Mouse (Mus musculus) erythroblast, adult 5-6 weeks (primary cell): ENCODE measurements around the gene Pon2. TPM values are rescaled to one million over a fixed set of nuclear protein-coding genes. Genes with fewer than 3 reads are reported as not detected.
"Not testable (repeated sequence)": the region's sequence is repeated elsewhere in the genome, so short reads cannot be mapped to it uniquely, and the experiment has no call there.

ENCODE experiments used
- ATAC-seq: replicated peaks from 2 replicates; pipeline ENCODE4 v1.8.0; 2016; ENCODE audit warnings: moderate number of reproducible peaks, mild to moderate bottlenecking, moderate TSS enrichment, inconsistent platforms; ENCODE audit not compliant: poor library complexity, low FRiP score, severe bottlenecking
- total RNA-seq, 2 experiments: library from RNA; stranded (forward) in 1 of 2; stranded (reverse) in 1 of 2; fragments of 150-400 nt in 1 of 2; fragments of 200-764, 138-1000 nt in 1 of 2; gene quantifications; 2 replicates each; pipeline versions ENCODE4 v1.2.3 to v1.2.4; 2015 to 2017; ENCODE audit warnings: low replicate concordance in 2 of 2

The Pon2 gene
- total RNA-seq (2015; ENCODE audit: low replicate concordance) = 57.6 and 68.1 TPM in 2 replicates
- total RNA-seq (2017; ENCODE audit: low replicate concordance) = 43.8 and 45.8 TPM in 2 replicates

DNA sequence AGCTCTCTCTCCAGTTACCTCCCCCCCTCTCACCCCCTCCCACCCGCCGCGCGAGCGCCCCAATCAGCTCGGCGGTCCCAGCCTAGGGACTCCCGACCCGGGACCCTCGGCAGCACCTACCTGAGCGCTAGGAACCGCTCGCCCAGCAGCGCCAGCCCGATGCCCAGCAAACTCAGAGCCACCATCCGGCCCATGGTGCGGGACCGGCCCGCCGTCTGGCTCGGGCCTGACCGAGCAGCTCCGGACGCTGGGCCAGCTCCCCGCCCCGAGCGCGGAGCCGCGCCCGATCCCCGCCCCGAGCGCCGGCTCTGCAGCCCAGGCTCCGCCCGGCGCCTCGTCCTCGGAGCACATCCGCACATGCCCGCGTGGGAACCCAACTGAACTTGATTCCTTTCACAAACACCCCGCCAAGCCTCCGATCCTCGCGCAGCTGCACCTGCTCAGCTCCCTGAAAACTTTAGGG is at the start of gene Pon2:
TSS of gene Pon2 (minus strand) at position 364 of the 463 bp plus-strand sequence.
- peak; percentile 85 for ATAC-seq

DNA sequence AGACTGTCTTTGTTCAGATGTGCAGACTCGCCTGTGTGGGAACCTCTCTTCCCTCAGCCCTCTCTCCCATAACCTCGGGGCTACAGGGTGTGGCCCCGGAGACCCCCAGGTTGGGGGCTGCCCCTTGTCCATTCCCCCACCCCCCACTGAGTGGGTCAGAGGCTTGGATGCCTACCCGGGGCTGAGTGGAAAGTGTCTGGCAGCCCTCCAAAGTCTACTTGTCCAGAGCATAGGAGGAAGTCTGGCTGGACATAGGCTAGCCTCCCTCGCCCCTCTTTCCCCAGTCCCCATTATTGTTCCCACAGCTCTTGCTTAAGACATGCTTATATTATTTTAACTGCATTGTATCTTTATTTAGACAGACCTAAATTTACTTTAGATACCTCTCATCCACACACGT is 46.0 kb upstream of the Pon2 start:
- ATAC-seq = no peak

DNA sequence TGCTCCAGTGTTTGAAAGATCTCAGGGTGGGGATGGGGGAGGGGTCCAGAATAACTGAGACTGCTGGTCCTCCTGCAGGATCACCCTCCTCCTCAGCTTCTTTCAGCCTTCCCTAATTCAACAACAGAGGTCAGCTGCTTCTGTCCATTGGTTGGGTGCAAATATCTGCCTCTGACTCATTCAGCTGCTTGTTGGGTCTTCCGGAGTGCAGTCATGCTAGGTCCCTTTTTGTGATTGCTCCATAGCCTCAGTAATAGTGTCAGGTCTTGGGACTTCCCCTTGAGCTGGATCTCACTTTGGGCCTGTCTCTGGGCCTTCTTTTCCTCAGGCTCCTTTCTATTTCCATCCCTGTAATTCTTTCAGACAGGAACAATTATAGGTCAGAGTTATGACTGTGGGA is 41.0 kb upstream of the Pon2 start:
- ATAC-seq = not testable (repeated sequence)

DNA sequence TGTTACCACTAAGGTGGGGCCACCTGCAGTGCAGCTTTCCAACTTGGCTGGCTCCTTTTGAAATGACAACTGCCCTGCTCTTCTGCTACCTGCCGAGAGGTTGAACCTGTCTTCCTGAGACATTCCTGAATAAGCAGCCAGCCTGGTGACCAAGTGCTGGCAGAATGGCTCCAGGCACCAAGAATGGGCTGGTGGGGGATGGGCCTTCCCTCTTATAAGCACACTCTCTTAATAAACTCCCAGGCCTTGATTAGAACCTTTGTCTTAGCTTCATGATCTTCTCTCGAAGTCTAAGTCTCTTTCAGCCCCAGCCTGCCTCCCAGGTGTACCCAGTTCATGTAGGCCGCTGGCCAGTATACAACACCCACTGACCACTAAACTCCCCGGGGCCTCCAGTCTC is 40.5 kb upstream of the Pon2 start:
- ATAC-seq = not testable (repeated sequence)

DNA sequence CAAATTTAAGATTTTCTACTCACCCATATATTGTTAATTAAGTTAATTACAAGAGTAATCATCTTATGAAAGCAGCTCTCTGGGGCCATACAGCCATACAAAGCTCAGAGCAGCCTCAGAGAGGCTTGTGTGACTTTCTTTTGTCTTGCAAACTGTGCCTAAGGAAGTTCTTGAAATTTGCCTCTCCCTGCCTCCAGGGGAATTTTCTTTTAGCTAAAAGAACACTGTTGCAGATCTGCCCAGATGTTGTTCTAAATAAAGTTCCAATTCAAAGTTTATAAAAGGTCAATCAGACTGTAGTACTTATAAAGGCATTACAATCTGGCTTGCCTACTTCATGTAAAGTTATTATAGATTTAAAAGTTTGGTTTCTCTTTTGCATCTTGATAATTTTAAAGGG is 37.8 kb upstream of the Pon2 start:
- not testable (repeated sequence) for ATAC-seq

DNA sequence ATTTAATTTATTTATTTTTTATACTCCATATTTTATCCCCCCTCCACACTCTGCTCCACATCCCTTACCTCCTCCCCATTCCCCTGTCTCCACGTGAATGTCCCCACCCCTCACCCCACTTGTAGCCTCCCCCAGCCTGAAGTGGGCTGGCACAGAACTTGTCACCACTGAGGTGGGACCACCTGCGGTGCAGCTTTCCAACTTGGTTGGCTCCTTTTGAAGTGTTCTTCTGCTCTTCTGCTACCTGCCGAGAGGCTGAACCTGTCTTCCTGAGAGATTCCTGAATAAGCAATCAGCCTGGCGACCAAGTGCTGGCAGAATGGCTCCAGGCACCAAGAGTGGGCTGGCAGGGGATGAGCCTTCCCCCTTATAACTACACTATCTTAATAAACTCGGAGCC is 35.8 kb upstream of the Pon2 start:
- ATAC-seq = no peak

DNA sequence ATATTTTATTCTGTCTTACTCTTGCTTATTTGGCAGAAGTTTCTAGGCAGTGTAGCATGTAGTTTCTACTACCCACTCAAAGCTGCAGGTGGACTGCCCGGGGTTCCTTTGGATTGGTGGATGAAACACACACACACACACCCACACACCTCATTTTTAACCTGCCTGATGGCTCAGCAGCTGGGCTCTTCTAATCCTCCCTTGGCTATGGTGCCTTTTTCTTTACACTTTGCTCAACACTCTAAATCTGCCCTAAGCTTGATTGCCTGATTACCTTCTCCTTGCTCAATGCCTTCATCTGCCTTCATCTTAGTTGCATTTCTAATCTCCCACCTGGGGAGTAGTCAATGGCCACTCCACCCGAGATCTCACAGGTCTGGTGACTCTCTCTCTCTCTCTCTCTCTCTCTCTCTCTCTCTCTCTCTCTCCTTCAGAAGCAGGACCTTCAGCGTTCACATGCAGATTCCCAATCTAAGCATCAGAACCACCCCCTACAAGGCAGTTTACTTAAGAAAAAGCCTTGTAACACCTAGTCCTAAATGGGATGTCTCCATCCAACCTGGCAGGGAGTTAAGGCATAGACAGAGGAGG is 34.4 kb upstream of the Pon2 start:
- no peak for ATAC-seq

DNA sequence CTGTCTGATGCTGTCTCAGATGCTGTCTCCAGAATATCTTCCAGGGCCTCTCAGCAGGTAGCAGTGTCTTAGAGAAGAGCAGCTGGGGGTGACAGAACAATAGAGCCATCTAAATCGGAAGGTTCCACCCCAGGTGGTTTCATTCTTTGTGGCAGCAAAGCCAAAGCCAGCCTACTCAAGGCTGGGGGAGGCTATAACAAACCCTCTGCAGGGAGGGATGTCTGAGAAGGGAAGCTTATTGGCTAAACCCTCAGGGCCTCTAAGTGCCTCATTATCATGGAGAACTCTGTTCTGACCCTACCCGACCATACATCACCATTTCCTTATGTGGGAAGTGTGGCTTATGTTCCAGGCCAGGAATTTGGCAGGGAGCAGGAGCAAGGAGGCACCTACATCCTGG is 26.9 kb upstream of the Pon2 start:
- no peak for ATAC-seq

DNA sequence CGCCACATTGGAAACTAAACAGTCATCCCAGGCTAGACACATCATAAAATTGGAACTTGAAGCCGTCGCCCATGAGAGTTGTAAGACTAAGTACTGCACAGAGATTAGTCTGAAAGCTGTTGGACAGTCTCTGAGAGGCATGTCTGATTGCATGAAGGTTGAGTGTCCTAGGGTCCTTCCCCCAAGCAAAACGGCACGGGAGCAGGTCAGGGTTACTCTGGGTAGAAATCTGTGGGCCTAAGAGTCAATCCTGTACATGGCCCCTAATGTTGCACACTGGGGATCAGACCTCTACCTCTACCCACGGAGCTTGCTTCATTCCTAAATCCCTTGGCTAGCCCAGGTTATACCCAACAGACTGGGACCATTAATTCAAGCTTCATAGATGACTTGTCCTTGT is 25.8 kb upstream of the Pon2 start:
- ATAC-seq = not testable (repeated sequence)

DNA sequence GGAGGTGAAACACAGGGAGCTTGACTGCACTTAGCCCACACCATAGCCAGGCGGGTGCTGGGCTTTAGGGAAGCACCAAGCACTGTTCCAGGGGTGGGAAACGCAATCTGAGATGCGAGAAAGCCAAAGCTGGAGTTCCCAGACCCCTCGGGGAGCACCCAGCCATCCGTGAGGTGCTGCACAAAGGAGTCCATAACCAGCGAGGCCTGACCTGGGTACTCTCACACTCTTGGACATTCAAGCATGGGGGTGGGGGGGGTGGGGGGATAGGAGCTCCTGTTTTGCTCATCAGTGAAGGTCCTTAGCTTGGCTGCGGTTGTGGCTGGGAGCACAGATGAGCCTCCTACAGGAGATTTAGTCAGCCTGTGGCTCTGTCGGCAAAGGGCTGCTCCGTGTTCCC is 18.4 kb upstream of the Pon2 start:
- no peak for ATAC-seq

DNA sequence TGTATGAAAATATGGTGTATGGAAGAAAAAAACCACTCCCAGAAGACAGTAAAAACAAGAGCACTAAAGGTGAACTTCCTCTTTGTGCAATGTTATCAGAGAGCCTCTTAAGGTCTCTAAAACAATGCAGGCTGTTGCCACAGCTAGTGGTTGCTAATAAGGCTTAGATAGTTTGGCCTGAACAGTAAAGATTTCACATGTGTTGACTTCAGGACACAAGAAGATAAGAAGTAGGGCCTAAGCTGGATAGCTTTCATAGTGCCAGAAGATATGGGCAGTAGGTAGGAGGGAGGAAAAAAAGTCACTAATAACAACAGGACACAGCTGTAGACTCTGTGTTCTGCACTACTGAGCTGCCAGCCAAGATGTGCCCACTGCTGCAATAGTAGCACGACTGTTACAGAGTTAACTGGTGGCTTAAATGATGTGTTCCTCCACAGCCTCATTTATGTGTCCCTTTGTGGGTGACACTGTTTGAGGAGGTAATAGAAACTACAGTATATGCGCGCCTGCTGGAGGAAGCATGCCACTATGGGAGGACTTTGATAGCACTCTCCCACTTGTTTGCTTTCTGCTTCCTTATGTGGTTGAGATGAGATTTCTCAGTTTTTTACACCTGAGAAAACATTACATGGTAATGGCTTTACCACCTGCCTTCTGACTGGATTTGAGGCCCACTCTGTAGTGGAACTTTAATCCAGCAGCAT is 17.0 kb upstream of the Pon2 start:
- ATAC-seq = peak; percentile 77

DNA sequence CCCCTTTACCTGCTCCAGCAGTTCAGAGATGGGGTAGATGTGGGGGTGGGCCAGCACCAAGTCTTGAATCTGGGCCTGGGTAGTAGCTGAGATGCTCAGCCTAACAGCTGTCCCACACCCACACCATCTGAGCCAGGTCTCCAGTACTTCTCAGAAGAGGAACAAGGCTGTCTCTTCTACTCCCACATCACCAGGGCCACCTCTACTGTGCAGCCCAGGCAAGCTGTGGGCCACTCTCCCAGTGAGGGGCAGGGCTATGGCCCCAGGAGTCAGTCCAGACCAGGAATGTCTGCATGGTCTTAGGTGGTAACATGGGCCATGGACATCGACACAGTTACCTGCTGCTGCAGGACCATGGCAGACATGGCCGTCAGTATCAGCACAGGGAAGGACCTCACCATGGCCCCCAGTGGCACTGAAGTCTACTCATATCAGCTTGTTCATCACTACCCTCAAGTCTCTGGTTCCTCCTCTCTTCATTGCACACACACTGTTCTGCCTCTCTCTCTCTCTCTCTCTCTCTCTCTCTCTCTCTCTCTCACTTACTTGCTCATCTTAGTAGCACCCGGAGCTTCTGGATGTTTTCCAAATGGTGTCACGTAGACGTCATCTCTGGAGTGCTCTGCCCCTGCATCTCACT is 15.8 kb upstream of the Pon2 start:
- peak; percentile 69 for ATAC-seq

DNA sequence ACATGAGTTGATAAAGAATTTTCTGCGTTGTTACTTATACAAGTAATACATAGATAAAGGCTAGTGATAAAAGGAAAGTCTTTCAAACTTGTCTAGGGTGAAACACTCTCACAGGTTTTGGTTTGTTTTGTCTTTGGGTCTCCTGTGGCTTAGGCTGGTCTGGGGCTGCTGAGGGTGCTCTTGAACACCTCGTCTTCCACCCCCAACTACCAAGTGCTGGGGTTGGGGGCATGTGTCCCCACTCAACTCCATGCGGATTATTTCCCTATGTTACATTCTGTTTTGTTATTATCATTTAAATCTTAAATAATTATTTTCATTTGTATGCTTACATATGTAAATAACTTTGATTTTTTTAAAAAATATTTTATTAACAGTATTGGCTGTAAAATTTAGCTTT is 12.2 kb upstream of the Pon2 start:
- ATAC-seq = no peak

DNA sequence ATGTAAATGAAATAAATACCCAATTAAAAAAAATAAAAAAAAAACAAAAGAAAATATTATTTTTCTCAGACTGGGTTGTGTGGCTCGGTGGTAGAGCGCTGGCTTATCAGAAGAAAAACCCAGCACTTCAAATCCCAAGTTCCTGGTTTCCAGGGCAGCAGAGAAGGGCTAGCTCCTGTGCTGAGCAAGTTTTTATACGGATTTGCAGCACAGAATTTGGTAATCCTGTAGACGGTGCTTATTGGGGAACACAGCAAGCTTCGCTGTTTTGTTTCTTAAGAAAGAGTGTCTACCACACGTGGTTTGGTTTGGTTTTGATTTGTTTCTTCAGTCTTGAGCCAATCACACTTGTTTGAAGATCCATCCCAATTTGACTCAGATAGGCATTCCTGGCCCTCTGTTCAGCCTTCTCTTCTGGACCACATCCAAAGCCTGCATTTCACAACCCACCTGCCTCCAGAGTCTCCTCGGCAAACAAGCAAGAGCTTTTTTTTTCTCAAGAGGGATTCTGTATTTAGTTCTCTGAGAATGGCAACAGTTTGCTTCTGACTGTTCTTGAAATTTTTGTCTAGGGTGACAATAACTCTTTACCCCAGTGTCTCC is 11.4 kb upstream of the Pon2 start:
- no peak for ATAC-seq

DNA sequence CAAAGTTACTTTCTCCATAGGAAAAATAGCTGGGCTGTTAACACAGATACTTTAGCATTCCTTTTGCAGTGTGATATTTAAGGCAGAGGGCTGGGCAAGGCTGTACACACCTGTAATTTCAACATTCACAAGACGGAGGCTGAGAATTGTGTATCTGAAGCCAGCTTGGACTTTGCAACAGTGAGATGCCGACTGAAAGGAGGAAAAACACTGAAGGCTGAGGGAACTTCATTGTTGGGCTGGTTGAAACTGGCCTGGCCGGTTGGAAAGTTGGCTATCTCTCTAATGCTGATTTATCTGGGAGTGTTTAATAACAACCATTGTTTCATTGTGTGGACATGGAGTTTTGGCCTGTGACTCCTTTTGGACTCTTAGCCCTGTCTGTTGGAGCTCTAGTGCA is 7.7 kb upstream of the Pon2 start:
- no peak for ATAC-seq

DNA sequence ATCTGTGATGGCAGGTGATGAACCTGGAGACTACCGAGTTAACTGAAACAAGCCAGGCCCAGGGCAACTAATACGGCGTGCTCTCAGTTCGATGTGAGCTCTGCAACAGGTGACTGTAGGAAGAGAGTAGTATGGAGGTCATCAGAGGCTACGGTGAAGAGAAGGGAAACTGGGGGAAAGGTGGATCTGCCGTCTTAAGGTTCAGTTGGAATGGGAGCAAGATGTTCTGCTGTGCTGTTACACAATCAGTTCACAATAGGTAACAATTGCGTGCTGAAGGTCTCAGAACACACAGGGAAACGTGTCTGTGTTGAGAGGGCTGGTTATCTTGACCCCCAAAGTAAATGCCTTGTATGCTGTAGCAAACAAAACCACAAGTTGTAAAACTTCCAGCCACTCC is 6.7 kb upstream of the Pon2 start:
- ATAC-seq = no peak

DNA sequence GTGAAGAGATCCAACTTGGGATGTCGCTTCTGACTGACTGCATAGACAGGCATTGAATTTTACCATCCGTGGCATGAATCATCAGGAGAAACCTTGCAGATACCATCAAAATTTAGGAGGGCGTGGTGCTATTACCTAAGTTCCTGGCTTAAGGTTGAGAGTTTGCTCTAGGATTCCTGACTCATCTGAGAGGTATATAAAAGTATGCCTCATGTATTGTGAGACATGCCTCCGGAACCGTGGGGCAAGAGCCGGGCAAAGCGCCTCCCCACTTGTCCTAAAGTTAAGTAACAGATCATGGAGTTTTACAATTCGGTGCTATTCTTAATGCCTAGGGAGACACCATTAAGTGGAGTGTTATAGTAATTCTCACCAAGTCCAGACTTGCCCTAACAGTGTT is 2.4 kb upstream of the Pon2 start:
- ATAC-seq = no peak

DNA sequence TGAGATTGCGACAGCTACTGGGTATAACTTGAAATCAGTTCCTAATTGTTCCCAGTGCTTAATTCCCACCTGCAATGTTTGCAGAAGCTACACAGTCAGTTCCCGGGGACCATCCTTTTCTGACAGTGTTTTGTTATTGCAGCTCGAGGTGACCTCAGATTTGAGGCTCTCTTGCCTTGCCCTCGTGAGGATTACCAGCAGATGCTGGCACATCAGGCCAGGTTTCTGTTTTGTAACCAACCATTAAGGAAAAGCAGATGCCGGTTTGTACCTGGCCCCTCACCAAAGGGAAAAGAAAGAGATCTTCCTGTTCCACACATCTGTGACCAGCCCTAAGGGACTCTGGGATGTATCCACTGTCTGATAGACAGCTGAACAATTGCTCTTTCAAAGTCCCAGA is 1.3 kb upstream of the Pon2 start:
- no peak for ATAC-seq

DNA sequence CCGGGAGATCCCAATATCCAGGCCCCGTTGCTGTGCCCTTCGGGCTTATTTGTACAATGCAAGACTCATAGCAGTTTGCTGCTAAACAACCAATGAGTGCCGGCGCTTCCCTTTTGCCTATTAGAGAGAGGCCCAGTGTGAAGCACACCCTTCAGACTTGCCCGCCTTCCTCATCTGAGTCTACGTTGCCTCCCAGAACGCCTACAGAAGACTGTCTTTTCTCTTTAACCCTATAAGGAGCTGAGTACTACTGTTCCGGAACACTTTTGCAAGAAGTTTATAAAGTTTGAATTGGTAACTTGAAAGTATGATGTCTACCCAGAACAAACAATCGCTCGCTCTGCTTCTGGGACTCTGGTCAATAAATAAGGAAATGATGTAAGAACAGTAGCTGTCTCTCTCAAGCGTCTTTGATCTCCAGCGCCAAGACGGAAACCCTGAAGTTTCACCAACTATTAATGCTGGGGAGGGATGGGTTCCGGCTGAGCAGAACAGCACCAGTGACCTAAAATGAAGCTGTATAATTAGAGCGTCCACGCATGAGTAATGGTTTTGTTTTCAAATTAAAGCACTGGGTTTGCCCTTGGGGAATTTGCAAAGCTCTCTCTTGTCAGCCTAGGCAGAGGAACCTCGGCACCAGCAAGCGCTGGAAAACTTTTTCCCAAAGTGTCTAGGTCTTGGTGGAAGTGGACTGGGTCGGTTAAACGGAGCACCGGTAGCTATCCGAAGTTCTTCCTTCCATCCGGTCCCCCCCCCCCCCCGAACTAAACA is 749 bp downstream of the Pon2 start:
- ATAC-seq = peak; percentile 91

DNA sequence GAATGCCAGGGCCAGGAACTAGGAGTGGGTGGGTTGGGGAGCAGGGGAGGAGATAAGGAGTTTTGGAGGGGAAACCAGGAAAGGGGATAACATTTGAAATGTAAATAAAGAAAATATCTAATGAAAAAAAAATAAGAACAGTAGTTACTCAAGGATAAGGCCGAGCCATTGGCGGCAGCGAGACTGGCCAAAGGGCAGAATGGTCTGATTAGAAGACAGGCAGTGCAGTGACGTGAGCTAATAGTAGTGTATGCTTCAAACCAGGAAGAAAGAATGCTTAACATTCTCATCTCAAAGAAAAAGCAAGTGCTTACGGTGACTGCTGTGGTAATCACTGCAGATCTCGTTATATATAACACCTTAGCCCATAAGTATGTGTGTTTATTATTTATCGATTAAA is 2.2 kb downstream of the Pon2 start:
- no peak for ATAC-seq
